In genomic region chr4:143299325-143300070, GRCm38 (mm10) we compare ENCODE assay signal across 8 mouse cellular contexts. TPM values are rescaled to one million over a fixed set of nuclear protein-coding genes. Genes with fewer than 3 reads are reported as not detected.
A peak's percentile ranks its signal among the peaks of the same experiment; 100 is the strongest.
DNase-seq lines count a peak whose midpoint lies in the region; ATAC-seq and TF ChIP-seq lines count a peak whose summit lies in the region.

Pdpn (minus strand) TSS chr4:143299564.

- under 1% methylated on average over 31 of the region's 31 CpGs for WGBS in embryonic facial prominence, embryonic 11.5 days
- WGBS in kidney, embryonic 14.5 days: under 1% methylated on average over 31 of the region's 31 CpGs

- peak within 1 kb of the TSS; percentile 29; the same call in 1 of the 2 replicates for H3K27ac ChIP-seq in embryonic facial prominence, embryonic 11.5 days (replicated peaks; ENCODE audit: low read depth, low read length)
- H3K27ac ChIP-seq in kidney, embryonic 14.5 days (ENCODE audit: low read depth, low read length): no peak within 1 kb of the TSS; the same call in 1 of the 2 replicates

- peak within 1 kb of the TSS; percentile 50 for H3K9ac ChIP-seq in embryonic facial prominence, embryonic 11.5 days (replicated peaks; ENCODE audit: low read length)
- H3K9ac ChIP-seq in kidney, embryonic 14.5 days (ENCODE audit: low read depth, low read length): peak within 1 kb of the TSS; percentile 20; the same call in 1 of the 2 replicates

- TF ChIP-seq POLR2A in myocyte (IDR thresholded peaks at IDR 0.05; ENCODE audit: insufficient read length, low read depth): peak; percentile 77

- H3K4me3 ChIP-seq in embryonic facial prominence, embryonic 11.5 days (ENCODE audit: low read depth, low read length): peak within 1 kb of the TSS; percentile 45
- H3K4me3 ChIP-seq in kidney, embryonic 14.5 days (ENCODE audit: low read length): peak within 1 kb of the TSS; percentile 42
- peak within 1 kb of the TSS; percentile 87 for H3K4me3 ChIP-seq in myocyte

- H3K9me3 ChIP-seq in embryonic facial prominence, embryonic 11.5 days (replicated peaks; ENCODE audit: control insufficient read depth, low read length): no peaks in the 10 kb centered on the region
- H3K9me3 ChIP-seq in kidney, embryonic 14.5 days (ENCODE audit: control insufficient read depth, low read length): no peaks in the 10 kb centered on the region

- peak within 1 kb of the TSS; percentile 68 for H3K4me2 ChIP-seq in embryonic facial prominence, embryonic 11.5 days (ENCODE audit: low read depth, low read length)
- peak within 1 kb of the TSS; percentile 51 for H3K4me2 ChIP-seq in kidney, embryonic 14.5 days (replicated peaks; ENCODE audit: low read depth, low read length)
- peak within 1 kb of the TSS; percentile 97 for H3K4me2 ChIP-seq in myocyte (ENCODE audit: low read depth)

- ATAC-seq in embryonic facial prominence, embryonic 11.5 days (replicated peaks; ENCODE audit: insufficient number of reproducible peaks, low FRiP score, low TSS enrichment, low read depth): peak; percentile 64; the same call in 1 of the 2 replicates
- peak; percentile 86 for ATAC-seq in kidney, embryonic 14.5 days (ENCODE audit: low FRiP score, low TSS enrichment)

- H3K27me3 ChIP-seq in embryonic facial prominence, embryonic 11.5 days (ENCODE audit: control insufficient read depth, insufficient read depth, low read length): no peaks in the 10 kb centered on the region
- no peaks in the 10 kb centered on the region for H3K27me3 ChIP-seq in kidney, embryonic 14.5 days (ENCODE audit: control insufficient read depth, insufficient read depth, low read length)
- no peaks in the 10 kb centered on the region for H3K27me3 ChIP-seq in myocyte (ENCODE audit: control insufficient read depth, insufficient read depth, insufficient read length)

- peaks cover 3% of the 10 kb centered on the region; the same call in 1 of the 2 replicates for H3K4me1 ChIP-seq in embryonic facial prominence, embryonic 11.5 days (ENCODE audit: control insufficient read depth, insufficient read depth, low read length)
- peaks cover 43% of the 10 kb centered on the region; the same call in 1 of the 2 replicates for H3K4me1 ChIP-seq in kidney, embryonic 14.5 days (ENCODE audit: control insufficient read depth, insufficient read depth, low read length)

- H3K36me3 ChIP-seq in embryonic facial prominence, embryonic 11.5 days (replicated peaks; ENCODE audit: control insufficient read depth, insufficient read depth, low read depth, low read length): no peaks in the 10 kb centered on the region
- no peaks in the 10 kb centered on the region for H3K36me3 ChIP-seq in kidney, embryonic 14.5 days (ENCODE audit: control insufficient read depth, insufficient read depth, low read length)
- H3K36me3 ChIP-seq in myocyte (ENCODE audit: control insufficient read depth, insufficient read depth): no peaks in the 10 kb centered on the region

- peak within 1 kb of the TSS; percentile 17 for H3ac ChIP-seq in myocyte (ENCODE audit: control insufficient read depth, insufficient read length)

- DNase-seq in adrenal gland, postnatal 14 days: peak; percentile 55
- DNase-seq in embryonic facial prominence, embryonic 11.5 days (ENCODE audit: low spot score): peak; percentile 88
- peak; percentile 32 for DNase-seq in heart, adult 8-10 months (ENCODE audit: low spot score)
- DNase-seq in liver: peak; percentile 47
- DNase-seq in urinary bladder, adult 2 months (ENCODE audit: low spot score): no peak
- DNase-seq in T-cell, adult 2 months (ENCODE audit: low spot score): no peak

- peaks cover 33% of the 10 kb centered on the region for H3K79me2 ChIP-seq in myocyte (ENCODE audit: control insufficient read depth, insufficient read depth)

TF ChIP-seq in myocyte, 11 proteins besides CTCF, POLR2A, EP300 and RAD21:
- TF ChIP-seq MYOD1 (IDR thresholded peaks at IDR 0.05; ENCODE audit: control insufficient read depth in 1 of 3, insufficient read length in 2 of 3, low read depth in 2 of 3) (peak in 2 of 3 experiments; percentile 28 to 37), SRF (IDR thresholded peaks at IDR 0.05; ENCODE audit: control insufficient read depth, insufficient read length, low read depth) (no peak), USF1 (IDR thresholded peaks at IDR 0.05; ENCODE audit: low read depth) (no peak), CEBPB (IDR thresholded peaks at IDR 0.05; ENCODE audit: insufficient read depth, poor library complexity, severe bottlenecking) (no peak), TCF12 (IDR thresholded peaks at IDR 0.05; ENCODE audit: insufficient read depth, poor library complexity, severe bottlenecking) (no peak), POLR2AphosphoS2 (IDR thresholded peaks at IDR 0.05; ENCODE audit: insufficient read length, low read depth) (peak; percentile 63), MAX (IDR thresholded peaks at IDR 0.05; ENCODE audit: low read depth) (no peak), TCF3 (IDR thresholded peaks at IDR 0.05; ENCODE audit: insufficient read length, low read depth) (no peak), REST (IDR thresholded peaks at IDR 0.05; ENCODE audit: insufficient read depth, insufficient read length) (no peak), E2F4 (IDR thresholded peaks at IDR 0.05; ENCODE audit: insufficient read depth) (no peak), MYOG (IDR thresholded peaks at IDR 0.05; ENCODE audit: control insufficient read depth in 1 of 3, insufficient read depth in 1 of 3, insufficient read length in 2 of 3, low read depth in 2 of 3) (peak in 2 of 3 experiments; percentile 9 to 45)
TF ChIP-seq in myocyte: peak in this region for 3.

RNA-seq across cellular contexts. Expression of gene Pdpn, which starts in this region (rescaled TPM):
- total RNA-seq in adrenal gland, postnatal 14 days (2021): 5.9 and 8.4 TPM in 2 replicates
- 44.9 and 46.9 TPM in 2 replicates for polyA plus RNA-seq in embryonic facial prominence, embryonic 11.5 days (2014; fragmentation: Nextera tagmentation; extraction: Ambion mirVana)
- 1 to 10 TPM; 5.0 to 7.2 (median 5.6) TPM for total RNA-seq in heart, adult 8-10 months (2022)
- polyA plus RNA-seq in kidney, embryonic 14.5 days (2014; fragmentation: Nextera tagmentation; extraction: Ambion mirVana): 47.4 and 48.7 TPM in 2 replicates
- polyA plus RNA-seq in myocyte (2012; fragmentation: generic; extraction: Trizol): 102 TPM
- 64.0 and 72.1 TPM in 2 replicates for polyA plus RNA-seq in urinary bladder, adult 2 months (2012; rRNA removed)

Comparison
In these comparisons a context has a peak if more than half of its experiments do, and no peak if none do; other contexts are left out.
1. DNase-seq: peak in adrenal gland, postnatal 14 days (single experiment), embryonic facial prominence, embryonic 11.5 days (single experiment), heart, adult 8-10 months (single experiment) and liver (single experiment); none in urinary bladder, adult 2 months (single experiment) and T-cell, adult 2 months (single experiment).
2. Peak in every context shown above with its lines, with median percentiles within 50 percentile points of each other: H3K4me2 ChIP-seq and H3K4me3 ChIP-seq.